Mouse (Mus musculus) spleen, adult 18-20 months (tissue): ENCODE data around the gene Mfrp.

Experiments
- DNase-seq, 2 experiments: peaks; one replicate each; pipeline ENCODE4 v3.0.0; 2022; ENCODE audit warnings: mixed read lengths in 2 of 2

Mfrp gene

GRCm38 (mm10) chr9:44101490-44101889 is at the start of gene Mfrp:
Mfrp (plus strand) TSS chr9:44101729.
- no peak for DNase-seq

- DNase-seq: no peak
Measured at GRCm38 (mm10) chr9:44052855-44053254, 48.7 kb upstream of the Mfrp start.

GRCm38 (mm10) chr9:44053936-44054335 is 47.6 kb upstream of the Mfrp start:
- no peak for DNase-seq

GRCm38 (mm10) chr9:44058606-44059005 is 42.9 kb upstream of the Mfrp start:
- DNase-seq: no peak

- no peak for DNase-seq
Measured at GRCm38 (mm10) chr9:44065177-44065576, 36.4 kb upstream of the Mfrp start.

GRCm38 (mm10) chr9:44066785-44067225 is 34.7 kb upstream of the Mfrp start, which contains the start of gene Usp2:
Usp2 (plus strand) TSS chr9:44067021.
- peak; percentile 93 to 98 for DNase-seq

- DNase-seq: no peak
Measured at GRCm38 (mm10) chr9:44067241-44067959, 34.1 kb upstream of the Mfrp start.

GRCm38 (mm10) chr9:44067960-44068330 is 33.6 kb upstream of the Mfrp start:
- no peak for DNase-seq

- DNase-seq: no peak
Measured at GRCm38 (mm10) chr9:44069252-44069651, 32.3 kb upstream of the Mfrp start.

- no peak for DNase-seq
Measured at GRCm38 (mm10) chr9:44070113-44070843, 31.3 kb upstream of the Mfrp start.

- no peak for DNase-seq
Measured at GRCm38 (mm10) chr9:44070844-44071231, 30.7 kb upstream of the Mfrp start.

- no peak for DNase-seq
Measured at GRCm38 (mm10) chr9:44071914-44072598, 29.5 kb upstream of the Mfrp start.

- DNase-seq: no peak
Measured at GRCm38 (mm10) chr9:44072599-44072915, 29.0 kb upstream of the Mfrp start.

- no peak for DNase-seq
Measured at GRCm38 (mm10) chr9:44073115-44073514, 28.4 kb upstream of the Mfrp start.

- peak in 1 of 2 experiments; percentile 27 for DNase-seq
Measured at GRCm38 (mm10) chr9:44074395-44075275, 26.9 kb upstream of the Mfrp start.

GRCm38 (mm10) chr9:44075276-44075995 is 26.1 kb upstream of the Mfrp start:
- DNase-seq: no peak

- DNase-seq: no peak
Measured at GRCm38 (mm10) chr9:44075996-44076763, 25.3 kb upstream of the Mfrp start.

GRCm38 (mm10) chr9:44076764-44077120 is 24.8 kb upstream of the Mfrp start:
- peak in 1 of 2 experiments; percentile 38 for DNase-seq

- DNase-seq: no peak
Measured at GRCm38 (mm10) chr9:44077266-44077910, 24.1 kb upstream of the Mfrp start.

GRCm38 (mm10) chr9:44078136-44078797 is 23.3 kb upstream of the Mfrp start:
- DNase-seq: no peak
